Mouse (Mus musculus): ENCODE measurements at regions not wholly inside any gene's neighbourhood (a gene's known extent, or its start where the extent isn't known, plus 50 kb on each side); places are given as distances from the start of the nearest gene placed in this dataset.

DNA sequence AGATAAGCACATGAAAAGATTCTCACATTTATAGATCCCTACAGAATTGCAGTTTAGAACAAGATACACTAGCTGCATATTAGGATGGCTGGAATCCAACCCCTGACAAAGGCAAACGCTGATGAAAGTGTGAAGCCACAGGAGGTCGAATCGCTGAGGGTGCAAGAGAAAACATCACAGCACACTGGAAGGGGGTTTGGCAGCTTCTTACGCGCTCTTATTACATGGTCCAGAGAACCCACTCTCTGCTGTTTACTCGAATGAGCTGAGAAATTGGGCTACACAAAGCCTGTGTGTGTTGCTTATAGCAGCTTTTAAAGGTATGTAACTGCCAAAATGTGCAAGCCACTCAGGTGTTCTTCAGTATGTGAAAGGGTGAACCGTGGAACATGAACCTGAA, 71.8 kb upstream of the Oxtr start:
- no peak for TF ChIP-seq POLR2A (IDR thresholded peaks at IDR 0.05; ENCODE audit: borderline replicate concordance, insufficient read depth, low read length)
- TF ChIP-seq CTCF (IDR thresholded peaks at IDR 0.05; ENCODE audit: borderline replicate concordance, insufficient read depth, low read depth, low read length): no peak
